Mouse (Mus musculus): ENCODE measurements at regions not wholly inside any gene's neighbourhood (a gene's known extent, or its start where the extent isn't known, plus 50 kb on each side); places are given as distances from the start of the nearest gene placed in this dataset.

DNA sequence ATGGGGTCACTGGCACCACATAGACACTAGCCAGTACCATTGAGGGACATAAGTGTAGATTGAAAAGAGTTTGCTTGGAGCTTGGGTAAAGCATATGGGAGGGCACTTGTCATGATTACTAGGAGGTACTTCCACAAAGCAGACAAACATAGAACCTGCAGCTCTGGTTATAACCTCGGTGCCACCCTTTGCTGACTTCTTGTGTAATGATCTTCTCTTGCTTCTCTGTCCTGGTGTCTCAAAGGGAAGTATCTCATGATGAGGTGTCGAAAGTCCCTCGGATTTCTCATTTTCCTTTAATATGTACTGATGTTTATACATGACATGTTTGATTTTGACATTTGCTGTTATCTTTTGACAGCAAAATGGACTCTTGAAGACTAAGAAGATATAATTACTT is 2114.5 kb downstream of the 4930444P10Rik start:
- TF ChIP-seq CTCF (IDR thresholded peaks at IDR 0.05; ENCODE audit: borderline replicate concordance, insufficient read depth, low read depth, low read length) = no peak
- no peak for TF ChIP-seq POLR2A (IDR thresholded peaks at IDR 0.05; ENCODE audit: borderline replicate concordance, insufficient read depth, low read length)

All from cerebellum, adult 2 months (tissue).